Mouse (Mus musculus) hindbrain, embryonic 11.5 days (tissue): ENCODE measurements around the gene Utrn. TPM values are rescaled to one million over a fixed set of nuclear protein-coding genes. Genes with fewer than 3 reads are reported as not detected.

ENCODE experiments used
- ATAC-seq: fragments of 200-750 bp; cut with Nextera tagmentation; 2 replicates; pipeline ENCODE4 v1.8.0; 2017; ENCODE audit warnings: mild to moderate bottlenecking, moderate TSS enrichment, moderate library complexity; ENCODE audit not compliant: low FRiP score
- DNase-seq: peaks from one replicate; pipeline ENCODE4 v3.0.0-alpha.2; 2015; ENCODE audit warnings: low spot score
- H3K27ac ChIP-seq: fragments of 300-500 bp; sonication (generic); 2 replicates; pipeline ENCODE4 v1.5.1; 2014; ENCODE audit warnings: mild to moderate bottlenecking, low read depth, low read length
- H3K27me3 ChIP-seq: fragments of 300-500 bp; sonication (generic); 2 replicates; pipeline ENCODE4 v1.6.1; 2014; ENCODE audit warnings: mild to moderate bottlenecking, low read length, moderate library complexity, mixed read lengths; ENCODE audit not compliant: control insufficient read depth, insufficient read depth
- H3K36me3 ChIP-seq: fragments of 300-500 bp; sonication (generic); 2 replicates; pipeline ENCODE4 v1.6.1; 2014; ENCODE audit warnings: mild to moderate bottlenecking, low read length, moderate library complexity, mixed read lengths; ENCODE audit not compliant: control insufficient read depth, insufficient read depth
- H3K4me1 ChIP-seq: fragments of 300-500 bp; sonication (generic); replicated peaks from 2 replicates; pipeline ENCODE4 v1.6.1; 2014; ENCODE audit warnings: low read length, mixed read lengths; ENCODE audit not compliant: control insufficient read depth, insufficient read depth
- H3K4me2 ChIP-seq: fragments of 300-500 bp; sonication (generic); replicated peaks from 2 replicates; pipeline ENCODE4 v1.6.1; 2014; ENCODE audit warnings: mild to moderate bottlenecking, low read depth, low read length
- H3K4me3 ChIP-seq: fragments of 300-500 bp; sonication (generic); 2 replicates; pipeline ENCODE4 v1.5.1; 2014; ENCODE audit warnings: low read depth, low read length
- H3K9ac ChIP-seq: fragments of 300-500 bp; sonication (generic); 2 replicates; pipeline ENCODE4 v1.6.1; 2014; ENCODE audit warnings: low read depth, low read length
- H3K9me3 ChIP-seq: fragments of 300-500 bp; sonication (generic); 2 replicates; pipeline ENCODE4 v1.6.1; 2016; ENCODE audit warnings: low read length; ENCODE audit not compliant: control insufficient read depth
- WGBS: fragments of 180-500 bp; shearing (Covaris S2); extraction: QIAGEN DNeasy Blood & Tissue Kit; methylation state at CpG from one replicate; pipeline ENCODE4 v1.1.7; 2014; 5-methylcytosine and 5-hydroxymethylcytosine counted together
- polyA plus RNA-seq: library from polyadenylated mRNA; unstranded; fragments of >200 nt; fragmentation: Nextera tagmentation; extraction: Ambion mirVana; gene quantifications from 2 replicates; pipeline ENCODE4 v1.2.1, GENCODE M21; 2014

Gene Utrn
- polyA plus RNA-seq, 1 experiment from 2014 or later = 54.7 TPM

DNA sequence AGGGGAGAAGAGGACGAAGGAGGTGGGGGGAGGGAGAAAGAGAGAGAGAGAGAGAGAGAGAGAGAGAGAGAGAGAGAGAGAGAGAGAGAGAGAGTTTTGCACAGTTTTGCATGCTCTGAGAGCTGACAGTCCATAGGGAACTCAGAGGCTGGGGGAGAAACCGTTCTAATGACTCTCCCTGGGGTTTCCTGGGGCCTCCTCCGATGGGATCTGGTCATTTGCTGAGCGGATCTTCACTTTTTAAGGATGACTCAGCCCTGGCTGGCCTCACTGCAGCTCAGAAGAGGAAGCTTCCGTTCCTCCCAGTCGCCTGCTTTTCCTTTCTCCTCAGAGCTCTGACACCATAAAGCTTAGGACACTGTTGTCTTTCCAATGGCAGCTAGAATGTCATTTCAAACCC is 295.6 kb downstream of the Utrn start:
- Histone ChIP-seq H3K4me2 (no peak overlapping the region), H3K4me3 (no peak overlapping the region), H3K27me3 (no peaks in the 10 kb centered on the region), H3K36me3 (no peaks in the 10 kb centered on the region), H3K9ac (no peak overlapping the region), H3K9me3 (no peaks in the 10 kb centered on the region), H3K27ac (no peak overlapping the region), H3K4me1 (no peaks in the 10 kb centered on the region; the same call in 1 of the 2 replicates)
- whole genome bisulfite sequencing = 9% methylated on average over 5 of the region's 6 CpGs
- peak; percentile 19 for DNase-seq
- ATAC-seq = no peak

GRCm38 (mm10) chr10:12572759-12573158 is 296.4 kb downstream of the Utrn start:
- H3K4me2 ChIP-seq = no peak overlapping the region
- ATAC-seq = no peak
- no peak overlapping the region for H3K9ac ChIP-seq
- no peak overlapping the region for H3K27ac ChIP-seq
- no peak for DNase-seq
- H3K4me3 ChIP-seq = no peak overlapping the region
- no peaks in the 10 kb centered on the region for H3K36me3 ChIP-seq
- no peaks in the 10 kb centered on the region for H3K9me3 ChIP-seq
- no peaks in the 10 kb centered on the region for H3K27me3 ChIP-seq
- H3K4me1 ChIP-seq = no peaks in the 10 kb centered on the region; the same call in 1 of the 2 replicates
- WGBS = 13% methylated on average over 4 of the region's 4 CpGs

DNA sequence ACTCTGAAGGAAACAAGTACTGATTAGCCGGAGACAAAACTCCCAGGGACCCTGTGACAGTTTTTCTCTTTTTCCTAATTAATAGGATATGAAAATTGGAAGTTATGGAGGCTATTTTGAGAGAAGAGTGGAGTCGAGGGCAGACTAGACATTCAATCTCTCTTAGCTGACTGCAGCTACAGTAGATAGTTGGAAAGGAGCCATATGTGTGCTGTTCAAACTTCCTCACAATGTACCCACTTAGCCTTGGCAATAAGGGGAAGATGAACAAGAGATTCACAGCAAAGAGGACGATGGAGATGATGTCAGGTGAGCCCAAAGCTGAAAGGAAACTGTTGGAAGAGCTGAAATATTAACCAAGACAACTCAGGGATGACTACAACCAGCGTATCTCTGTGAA is 304.7 kb downstream of the Utrn start:
- Histone ChIP-seq H3K9ac (no peak overlapping the region), H3K4me2 (no peak overlapping the region), H3K27me3 (no peaks in the 10 kb centered on the region), H3K4me3 (no peak overlapping the region), H3K4me1 (no peaks in the 10 kb centered on the region), H3K36me3 (no peaks in the 10 kb centered on the region), H3K27ac (no peak overlapping the region), H3K9me3 (no peaks in the 10 kb centered on the region)
- WGBS = 82% methylated on average over 4 of the region's 4 CpGs
- ATAC-seq (no peak), DNase-seq (no peak)

- no peak overlapping the region for H3K4me3 ChIP-seq
- H3K9ac ChIP-seq = no peak overlapping the region
- no peak overlapping the region for H3K4me2 ChIP-seq
- no peak for DNase-seq
- H3K27me3 ChIP-seq = no peaks in the 10 kb centered on the region
- ATAC-seq = no peak
- H3K27ac ChIP-seq = no peak overlapping the region
- H3K36me3 ChIP-seq = no peaks in the 10 kb centered on the region
- H3K9me3 ChIP-seq = no peaks in the 10 kb centered on the region
- H3K4me1 ChIP-seq = no peaks in the 10 kb centered on the region
- 68% methylated on average over 5 of the region's 5 CpGs for WGBS
Measured at GRCm38 (mm10) chr10:12558810-12559209, 310.4 kb downstream of the Utrn start.

GRCm38 (mm10) chr10:12554090-12554718 is 315.0 kb downstream of the Utrn start:
- Histone ChIP-seq H3K4me3 (no peak overlapping the region), H3K4me2 (no peak overlapping the region), H3K4me1 (0 out of 2 replicates have a peak, but pooled peaks cover 2% of the 10 kb centered on the region), H3K9ac (no peak overlapping the region), H3K9me3 (no peaks in the 10 kb centered on the region), H3K27me3 (no peaks in the 10 kb centered on the region), H3K27ac (no peak overlapping the region), H3K36me3 (no peaks in the 10 kb centered on the region)
- ATAC-seq (no peak), DNase-seq (no peak)
- WGBS = 48% methylated on average over 2 of the region's 2 CpGs

GRCm38 (mm10) chr10:12552890-12553278 is 316.3 kb downstream of the Utrn start:
- H3K4me2 ChIP-seq = no peak overlapping the region
- WGBS = 42% methylated on average over 5 of the region's 5 CpGs
- peaks cover 5% of the 10 kb centered on the region; the same call in 1 of the 2 replicates for H3K4me1 ChIP-seq
- H3K4me3 ChIP-seq = no peak overlapping the region
- ATAC-seq = no peak
- H3K27ac ChIP-seq = no peak overlapping the region
- no peak for DNase-seq
- H3K36me3 ChIP-seq = no peaks in the 10 kb centered on the region
- H3K27me3 ChIP-seq = no peaks in the 10 kb centered on the region
- no peaks in the 10 kb centered on the region for H3K9me3 ChIP-seq
- H3K9ac ChIP-seq = no peak overlapping the region

GRCm38 (mm10) chr10:12552196-12552889 is 316.8 kb downstream of the Utrn start:
- 18% methylated on average over 11 of the region's 11 CpGs for WGBS
- Histone ChIP-seq H3K27ac (no peak overlapping the region), H3K4me3 (no peak overlapping the region), H3K27me3 (no peaks in the 10 kb centered on the region), H3K4me1 (peaks cover 5% of the 10 kb centered on the region), H3K4me2 (no peak overlapping the region), H3K9me3 (no peaks in the 10 kb centered on the region), H3K9ac (no peak overlapping the region), H3K36me3 (no peaks in the 10 kb centered on the region)
- DNase-seq (no peak), ATAC-seq (peak; percentile 44; the same call in 1 of the 2 replicates)

DNA sequence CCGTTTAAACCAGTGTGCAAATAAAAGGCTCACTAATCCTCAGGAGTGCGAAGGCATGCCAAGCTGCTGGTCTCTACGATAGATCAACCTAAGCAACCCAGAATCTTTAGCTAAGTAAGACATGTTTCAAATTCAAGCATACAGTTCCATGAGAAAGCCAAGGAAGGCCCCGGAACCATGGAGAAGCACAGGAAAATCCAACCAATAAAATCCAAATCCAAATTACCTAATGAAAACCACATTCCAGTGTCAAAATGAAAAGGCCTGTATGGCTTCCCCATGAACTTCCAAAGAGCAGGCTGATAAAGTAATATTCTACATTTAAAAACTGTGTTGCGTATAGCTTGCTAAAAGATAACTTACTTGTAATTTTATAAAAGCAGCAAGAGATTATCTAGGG is 317.4 kb downstream of the Utrn start:
- H3K27ac ChIP-seq = no peak overlapping the region
- no peaks in the 10 kb centered on the region for H3K9me3 ChIP-seq
- no peaks in the 10 kb centered on the region for H3K27me3 ChIP-seq
- ATAC-seq = no peak
- peaks cover 8% of the 10 kb centered on the region for H3K4me1 ChIP-seq
- 75% methylated on average over 5 of the region's 5 CpGs for WGBS
- DNase-seq = no peak
- no peak overlapping the region for H3K4me3 ChIP-seq
- no peaks in the 10 kb centered on the region for H3K36me3 ChIP-seq
- no peak overlapping the region for H3K4me2 ChIP-seq
- H3K9ac ChIP-seq = no peak overlapping the region

GRCm38 (mm10) chr10:12549945-12550540 is 319.1 kb downstream of the Utrn start:
- Histone ChIP-seq H3K9ac (no peak overlapping the region), H3K4me2 (no peak overlapping the region), H3K4me3 (no peak overlapping the region), H3K36me3 (no peaks in the 10 kb centered on the region), H3K27me3 (no peaks in the 10 kb centered on the region), H3K27ac (no peak overlapping the region), H3K9me3 (no peaks in the 10 kb centered on the region), H3K4me1 (peaks cover 8% of the 10 kb centered on the region)
- DNase-seq (no peak), ATAC-seq (no peak)
- 17% methylated on average over 1 of the region's 1 CpGs for WGBS
